Mouse (Mus musculus) liver, adult (tissue): ENCODE measurements around the gene St3gal2.

Experiments used
- GATA4 ChIP-seq: IDR thresholded peaks from 2 replicates; pipeline ENCODE4 v1.6.1; 2014; ENCODE audit warnings: mild to moderate bottlenecking, low read length; ENCODE audit not compliant: insufficient replicate concordance

The St3gal2 gene

DNA sequence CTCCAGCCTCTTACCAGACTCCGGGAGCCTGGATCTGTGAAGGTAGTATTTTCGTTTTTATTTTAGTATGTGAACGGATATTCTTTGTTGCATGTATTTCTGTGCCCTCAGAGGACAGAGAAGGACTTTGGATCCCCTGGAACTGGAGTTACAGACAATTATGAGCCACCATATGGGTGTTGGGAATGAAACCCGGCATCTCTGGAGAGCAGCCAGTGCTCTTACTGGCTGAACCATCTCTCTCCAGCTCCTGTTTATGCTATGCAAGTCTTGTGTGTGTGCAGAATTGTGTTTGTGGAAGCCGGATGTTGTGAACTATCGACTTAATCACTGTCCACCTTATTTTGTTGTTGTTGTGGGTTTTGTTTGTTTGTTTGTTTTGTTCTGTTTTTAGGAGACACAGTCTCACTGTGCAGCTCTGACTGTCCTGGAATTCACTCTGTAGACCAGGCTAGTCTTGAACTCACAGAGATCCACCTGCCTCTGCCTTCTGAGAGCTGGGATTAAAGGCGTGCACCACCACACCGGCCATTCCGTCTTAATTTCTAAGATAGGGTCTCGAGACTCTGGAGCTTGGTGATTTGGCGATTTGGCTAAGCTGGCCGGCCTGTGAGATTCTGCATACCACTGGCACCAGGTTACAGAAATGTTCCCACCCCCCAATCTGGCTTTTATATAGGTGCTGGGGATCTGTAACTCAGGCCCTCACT lies 39.5 kb downstream of the St3gal2 start:
- no peak for TF ChIP-seq GATA4

GRCm38 (mm10) chr8:110959906-110960305 lies 40.2 kb downstream of the St3gal2 start:
- no peak for TF ChIP-seq GATA4

- TF ChIP-seq GATA4 = no peak
These were observed 43.3 kb downstream of the St3gal2 start for GRCm38 (mm10) chr8:110963051-110963450.

- TF ChIP-seq GATA4 = no peak
These were observed 44.9 kb downstream of the St3gal2 start for GRCm38 (mm10) chr8:110964666-110965065.

DNA sequence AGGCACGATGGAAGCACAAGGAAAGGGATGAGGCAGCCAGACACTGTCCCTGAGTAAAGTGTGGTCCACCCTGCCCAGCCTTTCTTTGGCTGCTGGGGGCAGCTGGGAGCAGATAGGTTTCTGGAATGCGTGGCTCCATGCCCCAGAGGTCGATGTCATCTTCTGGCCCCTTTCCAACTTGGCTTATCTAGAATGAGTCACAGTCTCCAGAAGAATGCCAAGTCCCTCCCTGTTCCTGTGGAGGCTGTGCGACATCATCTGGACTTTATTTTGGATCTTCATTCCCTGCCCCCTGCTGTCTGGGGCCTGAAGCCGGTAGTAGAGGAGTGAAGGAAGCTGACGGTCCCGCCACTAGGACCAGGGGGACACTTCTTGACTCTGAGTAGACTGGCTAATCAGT lies 45.9 kb downstream of the St3gal2 start:
- TF ChIP-seq GATA4 = peak; percentile 95; the same call in 1 of the 2 replicates

- 0 out of 2 replicates have a peak, but pooled peaks have one; percentile 34 for TF ChIP-seq GATA4
These were observed 46.9 kb downstream of the St3gal2 start for GRCm38 (mm10) chr8:110966586-110966985.

DNA sequence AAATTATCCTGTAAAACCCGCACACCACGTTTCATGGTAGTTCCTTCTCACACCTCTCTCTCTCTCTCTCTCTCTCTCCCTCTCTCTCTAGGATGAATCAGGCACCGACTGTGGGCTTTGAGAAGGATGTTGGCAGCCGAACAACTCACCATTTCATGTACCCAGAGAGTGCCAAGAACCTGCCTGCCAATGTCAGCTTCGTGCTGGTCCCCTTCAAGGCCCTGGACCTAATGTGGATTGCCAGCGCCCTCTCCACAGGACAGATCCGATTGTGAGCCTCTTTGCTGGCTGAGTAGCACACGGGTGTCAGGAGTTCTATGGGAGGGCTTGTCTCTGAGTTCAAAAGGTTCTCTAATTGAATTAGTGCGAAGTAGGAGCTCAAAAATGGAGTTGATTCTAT lies 47.6 kb downstream of the St3gal2 start:
- TF ChIP-seq GATA4 = no peak

GRCm38 (mm10) chr8:110969910-110970770 lies 50.4 kb downstream of the St3gal2 start:
- no peak for TF ChIP-seq GATA4

DNA sequence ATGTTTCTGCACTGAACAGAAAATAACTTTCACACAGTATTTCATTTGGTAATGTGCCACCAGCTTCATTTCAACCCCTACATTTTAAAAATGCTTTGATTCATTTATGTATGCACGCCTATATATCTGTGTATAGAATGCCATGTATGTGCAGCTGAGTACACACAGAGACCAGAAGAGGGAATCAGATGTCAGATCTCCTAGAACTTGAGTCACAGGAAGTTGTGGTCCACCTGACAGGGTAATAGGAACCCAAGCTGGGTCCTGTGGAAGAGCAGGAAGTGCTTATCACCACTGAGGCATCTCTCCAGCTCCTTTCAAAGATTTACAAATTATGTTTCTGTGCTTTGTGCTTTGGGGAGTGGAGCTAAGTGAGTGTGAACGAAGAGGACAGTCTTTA lies 61.6 kb downstream of the St3gal2 start:
- TF ChIP-seq GATA4 = no peak

GRCm38 (mm10) chr8:110987805-110988744 lies 68.4 kb downstream of the St3gal2 start:
- no peak for TF ChIP-seq GATA4

DNA sequence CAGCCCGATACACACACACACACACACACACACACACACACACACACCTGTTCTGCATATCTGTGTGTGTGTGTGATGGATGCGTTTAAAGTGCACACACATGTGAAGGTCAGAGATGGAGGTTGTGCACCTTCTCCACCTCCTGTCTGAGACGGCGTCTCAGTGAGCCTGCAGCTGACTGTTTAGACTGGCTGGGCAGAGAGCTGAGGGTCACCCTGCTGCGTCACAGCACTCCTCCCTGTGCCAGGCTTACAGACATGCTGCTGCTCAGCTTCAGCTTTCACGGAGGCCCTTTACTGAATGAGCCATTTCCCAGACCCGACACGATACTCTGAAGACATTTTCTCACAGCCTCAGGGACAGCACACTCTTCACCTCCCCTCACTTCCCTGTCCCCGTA lies 70.3 kb downstream of the St3gal2 start:
- TF ChIP-seq GATA4 = no peak

GRCm38 (mm10) chr8:110996641-110997430 lies 77.1 kb downstream of the St3gal2 start:
- TF ChIP-seq GATA4 = no peak

DNA sequence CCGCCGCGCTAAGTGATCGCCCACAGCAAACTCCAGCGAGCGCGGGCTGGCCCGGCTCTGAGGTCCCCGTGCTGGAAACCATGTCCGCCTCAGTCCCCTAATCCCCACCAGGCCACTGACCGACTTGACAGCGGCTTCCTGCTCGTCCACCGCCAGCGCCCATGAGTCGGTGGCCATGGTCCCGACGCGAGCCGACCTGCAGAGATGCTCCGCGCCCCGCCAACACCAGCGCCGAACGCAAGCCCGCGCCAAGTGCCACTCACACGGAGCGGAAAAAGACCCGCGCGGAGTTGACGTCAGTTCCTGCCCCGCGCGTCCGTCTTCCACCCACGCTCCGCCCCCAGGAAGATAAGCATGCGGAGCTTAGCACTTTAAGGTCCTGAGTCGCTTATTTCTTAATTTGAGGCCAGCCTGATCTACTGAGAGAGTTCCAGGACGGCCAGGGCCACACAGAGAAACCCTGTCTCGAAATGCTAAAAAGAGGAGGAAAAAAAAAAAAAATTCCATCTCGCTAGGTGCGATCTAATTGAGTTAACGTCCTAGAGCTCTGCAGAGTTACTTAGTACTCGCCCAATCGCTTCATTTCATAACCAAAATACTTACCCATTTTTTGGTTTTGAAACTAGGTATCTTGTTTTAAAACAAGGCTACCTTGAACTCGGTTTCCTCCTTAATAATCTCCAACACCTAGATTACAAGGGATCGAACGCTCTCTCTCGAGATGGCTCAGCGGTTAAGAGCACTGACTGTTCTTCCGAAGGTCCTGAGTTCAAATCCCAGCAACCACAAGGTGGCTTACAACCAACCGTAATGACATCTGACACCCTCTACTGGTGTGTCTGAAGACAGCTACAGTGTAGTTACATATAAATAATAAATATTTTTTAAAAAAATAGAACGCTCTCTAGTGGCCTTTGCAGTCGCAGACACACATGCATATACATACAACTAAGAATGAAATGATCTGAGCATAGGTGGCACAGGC lies 78.1 kb downstream of the St3gal2 start, which contains the start of gene Ddx19a:
Ddx19a (minus strand) TSS at position 254 of the 985 bp plus-strand sequence.
- peak; percentile 92; the same call in 1 of the 2 replicates for TF ChIP-seq GATA4
